Comparison of ENCODE assay signal across 25 mouse cellular contexts in the genomic region with DNA sequence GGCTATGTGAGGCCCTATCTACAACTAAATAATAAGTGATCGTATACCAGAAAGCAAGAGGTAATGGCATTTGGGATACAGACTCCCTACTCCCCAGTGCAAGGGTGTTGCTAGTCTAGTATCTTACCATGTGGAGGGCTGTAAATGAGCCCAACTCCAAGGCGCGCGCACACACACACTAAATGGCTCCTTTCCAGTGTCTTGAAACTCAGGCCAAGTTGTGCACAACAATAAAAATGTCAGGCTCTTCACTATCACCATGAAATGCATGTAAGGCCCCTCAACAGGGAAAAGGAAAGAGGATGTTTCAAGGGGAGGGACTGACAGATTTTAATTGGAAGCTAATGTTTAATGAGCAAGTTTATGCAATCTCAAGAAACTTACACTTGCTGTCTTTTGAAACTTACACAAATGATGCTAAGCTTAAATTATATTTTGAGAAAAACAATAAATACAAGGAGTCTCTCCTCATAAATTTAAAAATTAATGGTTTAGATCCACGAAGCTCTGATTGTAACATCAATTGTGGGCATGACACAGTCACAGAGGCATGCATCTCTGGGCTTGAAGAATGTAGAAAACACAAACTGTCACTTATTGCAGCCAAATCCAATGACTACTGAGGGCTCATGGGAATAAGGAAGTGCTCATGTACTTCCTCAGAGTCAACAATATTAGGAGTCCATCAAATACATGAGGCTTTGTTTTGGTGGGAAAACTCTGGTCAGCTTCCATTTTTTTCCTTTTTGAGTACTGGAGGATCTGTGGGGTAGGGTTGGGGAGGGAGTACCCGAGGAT.
DNase-seq lines count a peak whose midpoint lies in the region; ATAC-seq and TF ChIP-seq lines count a peak whose summit lies in the region.
"Had no signal": no experiment of that assay in that cellular context is flagged by ENCODE, and none has a peak within 500 bp of the region (broad histone marks: within the 10 kb centered on the region; RNA-seq: fewer than 3 reads in every experiment).

No protein-coding gene starts in this region.

- DNase-seq in kidney, postnatal 25 days = no peak
- DNase-seq in lung, postnatal 10 days = peak; percentile 36
- no peak for DNase-seq in lung, postnatal 4 days
- DNase-seq in Muller cell, postnatal 12 days (ENCODE audit: inconsistent ontology term) = peak; percentile 38
- DNase-seq in brain, embryonic 14.5 days (ENCODE audit: low read depth) = peak; percentile 57
- DNase-seq in c-Kit-positive CD71-positive TER-119-positive erythroid progenitor cells, embryonic 14.5 days (ENCODE audit: low spot score) = no peak
- DNase-seq in limb, embryonic 10.5 days (ENCODE audit: low spot score) = no peak
- DNase-seq: adrenal gland, adult 8-10 months; adrenal gland, postnatal 14 days; adrenal gland, postnatal 36 days; B cell, adult 2 months; cerebellum, adult 11-12 months; cerebellum, adult 2 months; cerebellum, adult 9-10 months; cerebellum, postnatal 25 days had no signal

- peaks cover 14% of the 10 kb centered on the region; the same call in 1 of the 2 replicates for H3K27me3 ChIP-seq in kidney, embryonic 15.5 days
- peaks cover 61% of the 10 kb centered on the region for H3K27me3 ChIP-seq in limb, embryonic 10.5 days (ENCODE audit: low read depth, poor library complexity, severe bottlenecking)
- H3K27me3 ChIP-seq: CH12.LX; embryonic facial prominence, embryonic 12.5 days; forebrain, embryonic 13.5 days; forebrain, embryonic 15.5 days had no signal

- peak overlapping the region; percentile 37; the same call in 1 of the 2 replicates for H3K27ac ChIP-seq in kidney, embryonic 15.5 days
- H3K27ac ChIP-seq in limb, embryonic 10.5 days = no peak overlapping the region
- H3K27ac ChIP-seq: embryonic facial prominence, embryonic 10.5 days; embryonic facial prominence, embryonic 12.5 days; forebrain, embryonic 13.5 days had no signal

- WGBS in kidney, embryonic 15.5 days = 67% methylated on average over 6 of the region's 6 CpGs
- WGBS in limb, embryonic 10.5 days = 86% methylated on average over 6 of the region's 6 CpGs

- no peak for TF ChIP-seq POLR2A in brain, embryonic 14.5 days (IDR thresholded peaks at IDR 0.05; ENCODE audit: borderline replicate concordance, extremely low read depth, insufficient read depth, insufficient read length, poor library complexity, severe bottlenecking)

- H3K4me1 ChIP-seq in kidney, embryonic 15.5 days = peaks cover 7% of the 10 kb centered on the region; the same call in 1 of the 2 replicates
- no peaks in the 10 kb centered on the region for H3K4me1 ChIP-seq in limb, embryonic 10.5 days
- H3K4me1 ChIP-seq: embryonic facial prominence, embryonic 12.5 days had no signal

- no peak overlapping the region for H3K4me3 ChIP-seq in kidney, embryonic 15.5 days (replicated peaks)
- no peak overlapping the region for H3K4me3 ChIP-seq in limb, embryonic 10.5 days
- H3K4me3 ChIP-seq: embryonic facial prominence, embryonic 10.5 days; embryonic facial prominence, embryonic 12.5 days; forebrain, embryonic 13.5 days; forebrain, embryonic 15.5 days had no signal

- no peak overlapping the region for H3K4me2 ChIP-seq in kidney, embryonic 15.5 days
- H3K4me2 ChIP-seq: embryonic facial prominence, embryonic 12.5 days; forebrain, embryonic 13.5 days; forebrain, embryonic 15.5 days had no signal

- no peak overlapping the region for H3K9ac ChIP-seq in kidney, embryonic 15.5 days
- H3K9ac ChIP-seq: embryonic facial prominence, embryonic 12.5 days; forebrain, embryonic 13.5 days; forebrain, embryonic 15.5 days; forebrain, postnatal 0 days had no signal

- ATAC-seq in kidney, embryonic 15.5 days (replicated peaks; ENCODE audit: low FRiP score) = no peak
- ATAC-seq: activated CD4-positive, CD25-positive, alpha-beta regulatory T cell, adult 4 months; CD4-positive, CD25-positive, alpha-beta regulatory T cell, adult 4 months; forebrain, embryonic 13.5 days; forebrain, postnatal 0 days had no signal

- H3K36me3 ChIP-seq in kidney, embryonic 15.5 days = no peaks in the 10 kb centered on the region
- H3K36me3 ChIP-seq in limb, embryonic 10.5 days = peaks cover 18% of the 10 kb centered on the region
- H3K36me3 ChIP-seq: embryonic facial prominence, embryonic 10.5 days; embryonic facial prominence, embryonic 12.5 days; forebrain, embryonic 15.5 days; G1E had no signal

- no peaks in the 10 kb centered on the region for H3K9me3 ChIP-seq in kidney, embryonic 15.5 days (replicated peaks)
- no peaks in the 10 kb centered on the region for H3K9me3 ChIP-seq in limb, embryonic 10.5 days (replicated peaks)
- H3K9me3 ChIP-seq: embryonic facial prominence, embryonic 10.5 days; embryonic facial prominence, embryonic 12.5 days; forebrain, embryonic 13.5 days; forebrain, embryonic 15.5 days; G1E had no signal

- no peak for TF ChIP-seq CTCF in brain, embryonic 14.5 days (IDR thresholded peaks at IDR 0.05; ENCODE audit: borderline replicate concordance, extremely low read depth, insufficient read depth, insufficient read length)

Comparison
In these comparisons a context has a peak if more than half of its experiments do, and no peak if none do; other contexts are left out.
1. DNase-seq: peak in lung, postnatal 10 days (single experiment), Muller cell, postnatal 12 days (single experiment) and brain, embryonic 14.5 days (single experiment); none in kidney, postnatal 25 days (0 of 2), lung, postnatal 4 days (0 of 2), c-Kit-positive CD71-positive TER-119-positive erythroid progenitor cells, embryonic 14.5 days (single experiment) and limb, embryonic 10.5 days (single experiment).